Mouse (Mus musculus) lung, adult 2 months (tissue): ENCODE measurements around the gene Brca2. TPM values are rescaled to one million over a fixed set of nuclear protein-coding genes. Genes with fewer than 3 reads are reported as not detected.
"Not testable (repeated sequence)": the region's sequence is repeated elsewhere in the genome, so short reads cannot be mapped to it uniquely, and the experiment has no call there.

Experiments used
- DNase-seq: peaks from one replicate; pipeline ENCODE4 v3.0.0; 2022
- H3K4me1 ChIP-seq: fragments of 200-500 bp; 2 replicates; pipeline ENCODE4 v1.6.1; 2011; ENCODE audit warnings: low read length; ENCODE audit not compliant: control insufficient read depth, insufficient read depth
- H3K4me3 ChIP-seq: fragments of 200-500 bp; replicated peaks from 2 replicates; pipeline ENCODE3; 2011; ENCODE audit warnings: low read depth, mild to moderate bottlenecking, control low read depth, low read length; ENCODE audit errors: extremely low read depth
- CTCF ChIP-seq: fragments of 200-500 bp; IDR thresholded peaks from 2 replicates; pipeline ENCODE4 v1.5.1; 2011; ENCODE audit warnings: mild to moderate bottlenecking, low read length, control low read depth; ENCODE audit not compliant: insufficient read depth
- POLR2A ChIP-seq: fragments of 200-500 bp; IDR thresholded peaks from 2 replicates; pipeline ENCODE4 v1.6.1; 2011; ENCODE audit warnings: low read depth, mild to moderate bottlenecking, control low read depth, low read length, borderline replicate concordance; ENCODE audit errors: extremely low read depth
- WGBS: fragments of 180-500 bp; shearing (Covaris S2); methylation state at CpG from one replicate; pipeline ENCODE4 v1.1.7; 2018; 5-methylcytosine and 5-hydroxymethylcytosine counted together
- polyA plus RNA-seq: library from polyadenylated mRNA; depleted of rRNA; stranded (reverse); fragments of >200 nt; gene quantifications from 2 replicates; pipeline ENCODE4 v1.2.3, GENCODE M21; 2012; rRNA removed

The Brca2 gene
- polyA plus RNA-seq: 0.94 and 1.8 TPM in 2 replicates

- TF ChIP-seq CTCF: no peak
- TF ChIP-seq POLR2A: peak; percentile 85
- DNase-seq: peak; percentile 92
- 3% methylated on average over 62 of the region's 63 CpGs for WGBS
- Histone ChIP-seq H3K4me1 (no peaks in the 10 kb centered on the region; the same call in 1 of the 2 replicates), H3K4me3 (peak within 1 kb of the TSS; percentile 69)
These were observed at the start of gene Brca2 for GRCm38 (mm10) chr5:150521937-150522866. Gene Brca2, plus strand, starts transcription at chr5:150522630.

GRCm38 (mm10) chr5:150477364-150477763, 45.1 kb upstream of the Brca2 start:
- Histone ChIP-seq H3K4me3 (no peak overlapping the region), H3K4me1 (no peaks in the 10 kb centered on the region)
- TF ChIP-seq POLR2A: no peak
- TF ChIP-seq CTCF: no peak
- WGBS: 69% methylated on average over 4 of the region's 4 CpGs
- DNase-seq: no peak

- 49% methylated on average over 4 of the region's 4 CpGs for WGBS
- TF ChIP-seq POLR2A (no peak), CTCF (no peak)
- DNase-seq: no peak
These were observed 43.8 kb upstream of the Brca2 start for GRCm38 (mm10) chr5:150478612-150479011.

GRCm38 (mm10) chr5:150485198-150485597, 37.2 kb upstream of the Brca2 start:
- 46% methylated on average over 3 of the region's 3 CpGs for WGBS
- TF ChIP-seq CTCF (no peak), POLR2A (no peak)
- Histone ChIP-seq H3K4me1 (no peaks in the 10 kb centered on the region; the same call in 1 of the 2 replicates), H3K4me3 (no peak overlapping the region)
- no peak for DNase-seq

More at GRCm38 (mm10) chr5:150478612-150479011, 43.8 kb upstream of the Brca2 start:
- no peaks in the 10 kb centered on the region for H3K4me1 ChIP-seq
- no peak overlapping the region for H3K4me3 ChIP-seq

- no peak for DNase-seq
- no peak overlapping the region for H3K4me3 ChIP-seq
- no peak for TF ChIP-seq POLR2A
- TF ChIP-seq CTCF: no peak
- WGBS: 78% methylated on average over 3 of the region's 3 CpGs
- no peaks in the 10 kb centered on the region; the same call in 1 of the 2 replicates for H3K4me1 ChIP-seq
These were observed 32.1 kb upstream of the Brca2 start for GRCm38 (mm10) chr5:150490285-150490684.

GRCm38 (mm10) chr5:150490821-150491220, 31.6 kb upstream of the Brca2 start:
- DNase-seq: no peak
- Histone ChIP-seq H3K4me1 (no peaks in the 10 kb centered on the region), H3K4me3 (no peak overlapping the region)
- WGBS: 59% methylated on average over 8 of the region's 8 CpGs
- TF ChIP-seq CTCF: no peak
- TF ChIP-seq POLR2A: no peak

- not testable (repeated sequence) for DNase-seq, H3K4me1 ChIP-seq, H3K4me3 ChIP-seq
- 94% methylated on average over 4 of the region's 4 CpGs for WGBS
These were observed 30.8 kb upstream of the Brca2 start for GRCm38 (mm10) chr5:150491573-150492173.

- no peak overlapping the region for H3K4me3 ChIP-seq
- 49% methylated on average over 6 of the region's 6 CpGs for WGBS
- TF ChIP-seq POLR2A (no peak), CTCF (peak; percentile 78)
These were observed 26.6 kb upstream of the Brca2 start for GRCm38 (mm10) chr5:150495792-150496191.

GRCm38 (mm10) chr5:150510451-150511225, 11.8 kb upstream of the Brca2 start:
- TF ChIP-seq CTCF (no peak), POLR2A (no peak)
- Histone ChIP-seq H3K4me1 (no peaks in the 10 kb centered on the region), H3K4me3 (no peak overlapping the region)
- no peak for DNase-seq
- 77% methylated on average over 6 of the region's 6 CpGs for WGBS

More at GRCm38 (mm10) chr5:150495792-150496191, 26.6 kb upstream of the Brca2 start:
- no peaks in the 10 kb centered on the region for H3K4me1 ChIP-seq
- DNase-seq: peak; percentile 64

GRCm38 (mm10) chr5:150513264-150513663, 9.2 kb upstream of the Brca2 start:
- no peak for DNase-seq
- Histone ChIP-seq H3K4me3 (no peak overlapping the region), H3K4me1 (no peaks in the 10 kb centered on the region)
- WGBS: 79% methylated on average over 4 of the region's 4 CpGs
- TF ChIP-seq CTCF: no peak
- TF ChIP-seq POLR2A: no peak
